ENCODE assay signal across 21 mouse cellular contexts in the genomic region with DNA sequence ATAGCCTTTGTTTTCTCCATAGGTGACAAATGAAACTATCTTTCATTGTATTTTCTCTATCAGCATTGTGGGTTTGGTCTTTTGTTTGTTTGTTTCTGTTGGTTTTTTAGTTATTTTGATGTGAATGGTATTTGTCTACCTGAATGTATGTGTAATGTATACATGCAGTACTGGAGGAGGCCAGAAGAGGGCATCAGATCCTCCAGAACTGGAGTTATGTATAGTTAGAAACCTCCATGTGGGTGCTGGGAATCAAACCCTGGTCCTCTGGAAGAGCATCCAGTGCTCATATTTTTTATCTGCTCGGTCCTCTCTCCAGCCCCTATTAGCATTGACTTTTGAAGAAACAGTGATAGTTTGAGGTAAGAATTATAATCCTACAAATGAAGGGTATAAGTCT. TPM values are rescaled to one million over a fixed set of nuclear protein-coding genes. Genes with fewer than 3 reads are reported as not detected.
DNase-seq lines count a peak whose midpoint lies in the region; ATAC-seq and TF ChIP-seq lines count a peak whose summit lies in the region.
"Had no signal": no experiment of that assay in that cellular context is flagged by ENCODE, and none has a peak within 500 bp of the region (broad histone marks: within the 10 kb centered on the region; RNA-seq: fewer than 3 reads in every experiment).

No protein-coding gene starts in this region.

- no peak overlapping the region for H3K9ac ChIP-seq in intestine, postnatal 0 days (ENCODE audit: low read depth, low read length)
- H3K9ac ChIP-seq in intestine, embryonic 16.5 days (ENCODE audit: low read depth, low read length) = no peak overlapping the region
- no peak overlapping the region for H3K9ac ChIP-seq in lung, embryonic 14.5 days
- no peak overlapping the region for H3K9ac ChIP-seq in MEL (ENCODE audit: control insufficient read depth, low read depth, low read length, poor library complexity, severe bottlenecking)
- no peak overlapping the region for H3K9ac ChIP-seq in forebrain, embryonic 11.5 days (ENCODE audit: low read length)
- H3K9ac ChIP-seq in forebrain, embryonic 13.5 days = no peak overlapping the region

- no peak for TF ChIP-seq EP300 in MEL (IDR thresholded peaks at IDR 0.05; ENCODE audit: low read depth in 1 of 2, low read length in 2 of 2)

- no peaks in the 10 kb centered on the region for H3K79me2 ChIP-seq in MEL (ENCODE audit: control insufficient read depth, insufficient read depth, low read length, poor library complexity)

- DNase-seq in lung, embryonic 14.5 days = no peak
- no peak for DNase-seq in lung, postnatal 4 days
- DNase-seq in MEL (ENCODE audit: low read depth, low spot score) = peak; percentile 38
- DNase-seq in induced T-regulatory cell, adult 2 months (ENCODE audit: low read depth) = peak; percentile 44
- DNase-seq in forebrain, embryonic 11.5 days (ENCODE audit: low spot score) = no peak
- DNase-seq: adrenal gland, adult 8-10 months; cerebellum, adult 11-12 months; cerebellum, postnatal 10 days; kidney, adult 9 months; kidney, postnatal 25 days; lung, postnatal 14 days; thymus, adult 2 months had no signal

- no peak overlapping the region for H3K27ac ChIP-seq in intestine, postnatal 0 days (ENCODE audit: low read depth, low read length)
- no peak overlapping the region for H3K27ac ChIP-seq in intestine, embryonic 16.5 days (ENCODE audit: low read length)
- no peak overlapping the region for H3K27ac ChIP-seq in lung, embryonic 14.5 days (ENCODE audit: low read depth)
- no peak overlapping the region for H3K27ac ChIP-seq in MEL (ENCODE audit: control insufficient read depth, low read depth, low read length)
- H3K27ac ChIP-seq in forebrain, embryonic 11.5 days (ENCODE audit: low read depth, low read length) = no peak overlapping the region
- H3K27ac ChIP-seq in forebrain, embryonic 13.5 days = no peak overlapping the region
- H3K27ac ChIP-seq: embryonic facial prominence, embryonic 10.5 days; heart, embryonic 10.5 days; hindbrain, embryonic 10.5 days had no signal

- no peak for ATAC-seq in intestine, postnatal 0 days
- no peak for ATAC-seq in intestine, embryonic 16.5 days
- no peak for ATAC-seq in lung, embryonic 14.5 days (ENCODE audit: insufficient read depth)
- ATAC-seq in forebrain, embryonic 11.5 days (replicated peaks; ENCODE audit: low FRiP score) = no peak
- no peak for ATAC-seq in forebrain, embryonic 13.5 days
- ATAC-seq: activated CD4-positive, CD25-positive, alpha-beta regulatory T cell, adult 4 months; midbrain, embryonic 16.5 days had no signal

- no peaks in the 10 kb centered on the region for H3K4me1 ChIP-seq in intestine, postnatal 0 days (replicated peaks; ENCODE audit: control insufficient read depth, insufficient read depth, low read length)
- peaks cover 9% of the 10 kb centered on the region for H3K4me1 ChIP-seq in intestine, embryonic 16.5 days (ENCODE audit: control insufficient read depth, insufficient read depth, low read length)
- H3K4me1 ChIP-seq in lung, embryonic 14.5 days (ENCODE audit: insufficient read depth) = 0 out of 2 replicates have a peak, but pooled peaks cover 4% of the 10 kb centered on the region
- peaks cover 0 to 3% of the 10 kb centered on the region in 2 experiments; a peak in 1 of 4 replicates for H3K4me1 ChIP-seq in MEL (ENCODE audit: control insufficient read depth in 1 of 2, insufficient read depth in 2 of 2, low read length in 2 of 2)
- no peaks in the 10 kb centered on the region for H3K4me1 ChIP-seq in forebrain, embryonic 11.5 days (replicated peaks; ENCODE audit: control insufficient read depth, insufficient read depth, low read length)
- no peaks in the 10 kb centered on the region for H3K4me1 ChIP-seq in forebrain, embryonic 13.5 days

- H3K4me3 ChIP-seq in intestine, postnatal 0 days (ENCODE audit: low read depth, low read length) = no peak overlapping the region
- no peak overlapping the region for H3K4me3 ChIP-seq in intestine, embryonic 16.5 days (ENCODE audit: low read length)
- no peak overlapping the region for H3K4me3 ChIP-seq in lung, embryonic 14.5 days (ENCODE audit: low read depth, low read length)
- H3K4me3 ChIP-seq in MEL (ENCODE audit: control insufficient read depth in 1 of 2, insufficient read depth in 1 of 2, low read depth in 2 of 2, low read length in 2 of 2) = no peak overlapping the region
- no peak overlapping the region for H3K4me3 ChIP-seq in forebrain, embryonic 11.5 days (ENCODE audit: low read depth, low read length)
- H3K4me3 ChIP-seq in forebrain, embryonic 13.5 days = no peak overlapping the region
- H3K4me3 ChIP-seq: embryonic facial prominence, embryonic 10.5 days; heart, embryonic 10.5 days; hindbrain, embryonic 10.5 days; megakaryocyte, embryonic 14.5 days had no signal

- peak; percentile 23 for TF ChIP-seq RAD21 in MEL (IDR thresholded peaks at IDR 0.05; ENCODE audit: low read depth, low read length)

- no peak overlapping the region for H3K4me2 ChIP-seq in intestine, postnatal 0 days (replicated peaks; ENCODE audit: low read depth)
- no peak overlapping the region for H3K4me2 ChIP-seq in intestine, embryonic 16.5 days (ENCODE audit: low read depth, low read length)
- H3K4me2 ChIP-seq in lung, embryonic 14.5 days = no peak overlapping the region
- H3K4me2 ChIP-seq in forebrain, embryonic 11.5 days (ENCODE audit: low read depth, low read length, severe bottlenecking) = no peak overlapping the region
- no peak overlapping the region for H3K4me2 ChIP-seq in forebrain, embryonic 13.5 days

- no peak for TF ChIP-seq POLR2A in MEL (IDR thresholded peaks at IDR 0.05; ENCODE audit: control insufficient read depth in 1 of 2, insufficient read depth in 1 of 2, low read depth in 1 of 2, low read length in 2 of 2, poor library complexity in 1 of 2)

- H3K36me3 ChIP-seq in intestine, postnatal 0 days (ENCODE audit: control insufficient read depth, insufficient read depth) = no peaks in the 10 kb centered on the region
- H3K36me3 ChIP-seq in intestine, embryonic 16.5 days (ENCODE audit: control insufficient read depth, insufficient read depth, low read length) = no peaks in the 10 kb centered on the region
- H3K36me3 ChIP-seq in lung, embryonic 14.5 days (ENCODE audit: insufficient read depth) = no peaks in the 10 kb centered on the region
- no peaks in the 10 kb centered on the region for H3K36me3 ChIP-seq in MEL (ENCODE audit: control insufficient read depth in 1 of 2, insufficient read depth in 2 of 2, low read length in 2 of 2)
- no peaks in the 10 kb centered on the region; the same call in 1 of the 2 replicates for H3K36me3 ChIP-seq in forebrain, embryonic 11.5 days (ENCODE audit: control insufficient read depth, insufficient read depth, low read length)
- peaks cover 7% of the 10 kb centered on the region for H3K36me3 ChIP-seq in forebrain, embryonic 13.5 days (ENCODE audit: poor library complexity, severe bottlenecking)
- H3K36me3 ChIP-seq: hindbrain, embryonic 10.5 days had no signal

- H3K27me3 ChIP-seq in intestine, postnatal 0 days (replicated peaks; ENCODE audit: control insufficient read depth, insufficient read depth, low read length) = no peaks in the 10 kb centered on the region
- no peaks in the 10 kb centered on the region for H3K27me3 ChIP-seq in intestine, embryonic 16.5 days (replicated peaks; ENCODE audit: control insufficient read depth, insufficient read depth, low read length)
- no peaks in the 10 kb centered on the region for H3K27me3 ChIP-seq in lung, embryonic 14.5 days (ENCODE audit: insufficient read depth, low read length)
- no peaks in the 10 kb centered on the region for H3K27me3 ChIP-seq in MEL (ENCODE audit: control insufficient read depth in 1 of 2, insufficient read depth in 2 of 2, low read length in 2 of 2)
- H3K27me3 ChIP-seq in forebrain, embryonic 11.5 days (ENCODE audit: control insufficient read depth, insufficient read depth, low read length) = no peaks in the 10 kb centered on the region
- no peaks in the 10 kb centered on the region for H3K27me3 ChIP-seq in forebrain, embryonic 13.5 days
- H3K27me3 ChIP-seq: megakaryocyte, embryonic 14.5 days had no signal

- TF ChIP-seq CTCF in intestine, postnatal 0 days (IDR thresholded peaks at IDR 0.05; ENCODE audit: low read depth) = peak; percentile 30
- peak; percentile 28; the same call in 1 of the 2 replicates for TF ChIP-seq CTCF in lung, embryonic 14.5 days (IDR thresholded peaks at IDR 0.05; ENCODE audit: low read depth)
- TF ChIP-seq CTCF in MEL (IDR thresholded peaks at IDR 0.05 in 2 of 3, conservative IDR thresholded peaks at IDR 0.05 in 1 of 3; ENCODE audit: control insufficient read depth in 1 of 3, insufficient read depth in 1 of 3, low read depth in 2 of 3, low read length in 3 of 3, poor library complexity in 1 of 3, severe bottlenecking in 1 of 3) = peak in 2 of 3 experiments; percentile 20 to 31; a peak in 1 of 6 replicates

- H3K9me3 ChIP-seq in intestine, postnatal 0 days (ENCODE audit: control insufficient read depth) = 0 out of 2 replicates have a peak, but pooled peaks cover 2% of the 10 kb centered on the region
- no peaks in the 10 kb centered on the region; the same call in 1 of the 2 replicates for H3K9me3 ChIP-seq in intestine, embryonic 16.5 days (ENCODE audit: control insufficient read depth, low read length)
- no peaks in the 10 kb centered on the region; the same call in 1 of the 2 replicates for H3K9me3 ChIP-seq in lung, embryonic 14.5 days (ENCODE audit: low read depth, low read length)
- no peaks in the 10 kb centered on the region for H3K9me3 ChIP-seq in MEL (replicated peaks; ENCODE audit: insufficient read depth, low read length)
- no peaks in the 10 kb centered on the region for H3K9me3 ChIP-seq in forebrain, embryonic 11.5 days (ENCODE audit: control insufficient read depth, low read length)
- no peaks in the 10 kb centered on the region for H3K9me3 ChIP-seq in forebrain, embryonic 13.5 days (replicated peaks)
- H3K9me3 ChIP-seq: heart, embryonic 10.5 days had no signal

- WGBS in intestine, postnatal 0 days = 93% methylated on average over 1 of the region's 1 CpGs
- WGBS in intestine, embryonic 16.5 days = 97% methylated on average over 1 of the region's 1 CpGs
- WGBS in lung, embryonic 14.5 days = 93% methylated on average over 1 of the region's 1 CpGs
- WGBS in forebrain, embryonic 11.5 days = 92% methylated on average over 1 of the region's 1 CpGs
- WGBS in forebrain, embryonic 13.5 days = 100% methylated on average over 1 of the region's 1 CpGs

RNA-seq across cellular contexts. Expression of gene Ralbp1, which starts 17.4 kb away (rescaled TPM):
- 57.4 and 66.2 TPM in 2 replicates for polyA plus RNA-seq in intestine, postnatal 0 days (2015; fragmentation: Nextera tagmentation; extraction: Ambion mirVana)
- 67.5 and 71.1 TPM in 2 replicates for polyA plus RNA-seq in intestine, embryonic 16.5 days (2015; fragmentation: Nextera tagmentation; extraction: Ambion mirVana)
- 61.4 and 65.8 TPM in 2 replicates for polyA plus RNA-seq in lung, embryonic 14.5 days (2014; fragmentation: Nextera tagmentation; extraction: Ambion mirVana)
- total RNA-seq in MEL (2012; rRNA removed) = 53.2 and 57.7 TPM in 2 replicates
- polyA plus RNA-seq in MEL (2012; ENCODE audit: insufficient read depth in 1 of 2, insufficient read length in 2 of 2, low read depth in 1 of 2, low replicate concordance in 2 of 2, missing spikeins in 1 of 2) = 10 to 100 TPM in 1 of 2 experiments, not detected in 1; 69.6 TPM
- polyA plus RNA-seq in forebrain, embryonic 11.5 days (2014; fragmentation: Nextera tagmentation; extraction: Ambion mirVana) = 35.4 and 45.2 TPM in 2 replicates
- polyA plus RNA-seq in forebrain, embryonic 13.5 days (2015; fragmentation: Nextera tagmentation; extraction: Ambion mirVana) = 56.9 and 58.4 TPM in 2 replicates

RNA-seq across cellular contexts. Expression of gene Twsg1, which starts 48.0 kb away (rescaled TPM):
- polyA plus RNA-seq in intestine, postnatal 0 days (2015; fragmentation: Nextera tagmentation; extraction: Ambion mirVana) = 35.6 and 36.0 TPM in 2 replicates
- 61.7 and 63.1 TPM in 2 replicates for polyA plus RNA-seq in intestine, embryonic 16.5 days (2015; fragmentation: Nextera tagmentation; extraction: Ambion mirVana)
- 142 and 143 TPM in 2 replicates for polyA plus RNA-seq in lung, embryonic 14.5 days (2014; fragmentation: Nextera tagmentation; extraction: Ambion mirVana)
- 11.9 and 17.0 TPM in 2 replicates for total RNA-seq in MEL (2012; rRNA removed)
- 10 to 100 TPM in 1 of 2 experiments, not detected in 1; 17.7 TPM for polyA plus RNA-seq in MEL (2012; ENCODE audit: insufficient read depth in 1 of 2, insufficient read length in 2 of 2, low read depth in 1 of 2, low replicate concordance in 2 of 2, missing spikeins in 1 of 2)
- polyA plus RNA-seq in forebrain, embryonic 11.5 days (2014; fragmentation: Nextera tagmentation; extraction: Ambion mirVana) = 107 and 115 TPM in 2 replicates
- polyA plus RNA-seq in forebrain, embryonic 13.5 days (2015; fragmentation: Nextera tagmentation; extraction: Ambion mirVana) = 75.2 and 84.1 TPM in 2 replicates

Comparison
In these comparisons a context has a peak if more than half of its experiments do, and no peak if none do; other contexts are left out.
1. DNase-seq: peak in MEL (single experiment) and induced T-regulatory cell, adult 2 months (single experiment); none in lung, embryonic 14.5 days (single experiment), lung, postnatal 4 days (0 of 2) and forebrain, embryonic 11.5 days (single experiment).
2. Peak in every context shown above with its lines, with median percentiles within 50 percentile points of each other: CTCF ChIP-seq.